Comparison of ENCODE assay signal across 1 mouse cellular context in the genomic region with DNA sequence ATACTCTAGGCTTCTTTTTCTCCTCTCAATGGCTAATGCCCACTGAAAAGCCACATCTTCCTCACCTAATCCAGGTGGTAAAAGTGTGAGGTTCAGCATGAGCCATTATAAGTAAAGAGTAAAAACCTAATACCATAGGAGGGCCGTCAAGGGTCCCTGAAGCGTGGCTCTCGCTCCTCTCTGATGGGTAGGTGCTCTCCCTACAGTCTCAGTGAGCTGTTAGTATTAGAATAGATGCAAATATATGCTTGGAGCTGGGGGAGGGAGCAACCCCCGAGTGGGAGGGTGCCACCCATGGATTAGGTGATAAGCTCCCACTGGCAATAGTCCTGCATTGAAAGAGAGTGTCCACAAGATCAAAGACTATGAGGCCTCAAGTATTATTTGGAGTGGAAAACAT.
A peak's percentile ranks its signal among the peaks of the same experiment; 100 is the strongest.
TF ChIP-seq lines count a peak whose summit lies in the region.

No protein-coding gene starts in this region.

TF ChIP-seq in CH12.LX, 34 proteins besides CTCF, POLR2A, EP300 and RAD21 (continued from another document):
- TF ChIP-seq TCF12 (IDR thresholded peaks at IDR 0.05; ENCODE audit: low read depth, low read length) (peak; percentile 60; the same call in 1 of the 2 replicates), NRF1 (IDR thresholded peaks at IDR 0.05; ENCODE audit: low read depth, low read length) (no peak), ZMIZ1 (IDR thresholded peaks at IDR 0.05; ENCODE audit: low read depth, low read length) (0 out of 2 replicates have a peak, but pooled peaks have one; percentile 51), USF2 (conservative IDR thresholded peaks at IDR 0.05; ENCODE audit: low read depth, low read length) (no peak), MAFK (IDR thresholded peaks at IDR 0.05; ENCODE audit: insufficient replicate concordance, low read length) (no peak), E2F4 (IDR thresholded peaks at IDR 0.05; ENCODE audit: insufficient replicate concordance, low read depth, low read length) (no peak), TBP (conservative IDR thresholded peaks at IDR 0.05; ENCODE audit: low read depth, low read length) (0 out of 2 replicates have a peak, but pooled peaks have one; percentile 25), NELFE (IDR thresholded peaks at IDR 0.05; ENCODE audit: low read depth, low read length) (0 out of 2 replicates have a peak, but pooled peaks have one; percentile 33), SIN3A (IDR thresholded peaks at IDR 0.05; ENCODE audit: low read length) (peak; percentile 64; the same call in 1 of the 2 replicates), MEF2A (IDR thresholded peaks at IDR 0.05; ENCODE audit: borderline replicate concordance, low read depth, low read length) (0 out of 2 replicates have a peak, but pooled peaks have one; percentile 40), KAT2A (IDR thresholded peaks at IDR 0.05; ENCODE audit: insufficient replicate concordance, low read length) (0 out of 2 replicates have a peak, but pooled peaks have one; percentile 11), ETS1 (conservative IDR thresholded peaks at IDR 0.05; ENCODE audit: low read depth, low read length) (peak; percentile 45), SMC3 (IDR thresholded peaks at IDR 0.05; ENCODE audit: low read depth, low read length) (no peak), MAX (IDR thresholded peaks at IDR 0.05; ENCODE audit: low read length) (peak; percentile 53; the same call in 1 of the 2 replicates)
